Mouse (Mus musculus): Measurements from ENCODE around the gene Ube2o.

DNA sequence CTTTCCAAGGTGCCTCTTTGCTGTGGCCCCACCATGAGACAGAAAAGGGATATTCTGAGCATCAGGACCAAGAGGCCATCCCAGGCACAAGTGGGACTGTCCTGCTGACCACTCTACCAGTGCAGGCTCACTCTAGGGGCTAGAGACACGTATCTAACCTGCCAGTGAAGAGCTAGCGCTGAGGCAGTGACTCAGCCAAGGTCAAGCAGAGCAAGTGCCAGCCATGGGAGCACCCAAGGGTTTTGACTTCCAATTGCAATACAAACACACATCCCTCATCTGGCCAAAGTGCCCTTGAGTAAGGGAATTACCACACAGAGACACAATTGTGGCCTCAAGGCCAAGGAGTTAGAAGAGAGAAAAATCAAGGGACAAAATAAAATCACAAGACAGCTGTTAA lies 5.9 kb downstream of the Ube2o start:
- TF ChIP-seq CTCF (conservative IDR thresholded peaks at IDR 0.05; ENCODE audit: low read length) = no peak
- no peak for TF ChIP-seq NANOG (IDR thresholded peaks at IDR 0.05; ENCODE audit: borderline replicate concordance, low read length)

Measured in E14TG2a.4 (cell line).